Mouse (Mus musculus): ENCODE data around the gene Ccs. TPM values are rescaled to one million over a fixed set of nuclear protein-coding genes. Genes with fewer than 3 reads are reported as not detected.
A peak's percentile ranks its signal among the peaks of the same experiment; 100 is the strongest.

Gene Ccs
- total and polyA plus RNA-seq, 3 experiments: 23.1 to 28.5 (median 27.3) TPM

DNA sequence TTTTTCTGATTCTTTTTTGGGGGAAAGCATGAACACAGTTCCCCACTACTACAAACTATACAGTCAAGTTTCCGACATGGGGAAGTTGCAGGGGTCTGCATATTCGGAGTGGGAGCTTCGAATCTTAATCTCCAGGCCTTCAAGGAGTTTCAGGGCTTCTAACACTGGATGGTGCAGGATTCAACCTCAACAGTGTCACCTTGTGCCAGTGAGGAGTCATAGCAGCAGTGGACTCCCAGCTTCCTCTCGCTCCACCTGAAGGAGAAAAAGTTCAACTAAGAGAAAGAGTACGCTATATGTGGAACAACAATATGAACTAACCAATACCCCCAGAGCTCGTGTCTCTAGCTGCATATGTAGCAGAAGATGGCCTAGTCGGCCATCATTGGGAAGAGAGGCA, 8.4 kb upstream of the Ccs start:
- no peak for DNase-seq

DNA sequence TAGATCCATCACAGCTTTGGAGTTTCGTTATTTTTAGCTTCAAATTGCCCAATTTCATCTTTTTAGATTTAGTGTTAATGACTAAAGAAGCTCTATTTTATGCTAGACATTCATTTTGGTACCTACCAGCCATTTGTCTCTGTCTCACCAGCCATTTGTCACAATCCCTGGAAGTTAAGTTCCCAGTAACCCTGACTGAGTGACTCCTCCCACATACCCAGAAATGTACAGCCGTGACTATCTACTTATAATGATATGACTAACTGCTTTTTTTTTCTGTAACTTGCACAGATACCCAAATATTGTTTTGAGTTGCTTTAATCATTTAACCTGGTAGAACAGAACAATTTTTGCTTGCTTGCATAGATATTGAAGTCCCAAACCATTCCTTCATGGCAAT, 6.7 kb upstream of the Ccs start:
- Histone ChIP-seq H3K27ac (no peak overlapping the region), H3K27me3 (ENCODE audit: control insufficient read depth, insufficient read depth, low read length) (no peaks in the 10 kb centered on the region), H3K4me1 (ENCODE audit: control insufficient read depth, insufficient read depth, low read length) (no peaks in the 10 kb centered on the region), H3K9ac (ENCODE audit: low read depth, low read length) (no peak overlapping the region), H3K36me3 (ENCODE audit: control insufficient read depth, insufficient read depth, low read length) (no peaks in the 10 kb centered on the region), H3K4me3 (no peak overlapping the region), H3K79me2 (replicated peaks; ENCODE audit: control insufficient read depth, insufficient read depth, low read length) (no peaks in the 10 kb centered on the region)
- TF ChIP-seq POLR2A (IDR thresholded peaks at IDR 0.05; ENCODE audit: insufficient read depth, low read depth, low read length): no peak
- TF ChIP-seq CTCF (IDR thresholded peaks at IDR 0.05): no peak
- no peak for TF ChIP-seq EP300 (IDR thresholded peaks at IDR 0.05; ENCODE audit: insufficient read depth, low read depth, low read length)
- intact Hi-C loops (cut with DNase I): no loop called here
- DNase-seq: no peak
- WGBS: 58% methylated on average over 2 of the region's 2 CpGs

More for the DNA sequence above, 8.4 kb upstream of the Ccs start:
- intact Hi-C loops (cut with DNase I): loop anchor here (1.0 kb wide), 1 partner anchor 92 kb away; no protein-coding TSS in a partner anchor
- no peaks in the 10 kb centered on the region for H3K4me1 ChIP-seq (ENCODE audit: control insufficient read depth, insufficient read depth, low read length)
- H3K27ac ChIP-seq: no peak overlapping the region
- H3K4me3 ChIP-seq: no peak overlapping the region
- no peak overlapping the region for H3K9ac ChIP-seq (ENCODE audit: low read depth, low read length)
- no peaks in the 10 kb centered on the region for H3K36me3 ChIP-seq (ENCODE audit: control insufficient read depth, insufficient read depth, low read length)
- no peaks in the 10 kb centered on the region for H3K79me2 ChIP-seq (replicated peaks; ENCODE audit: control insufficient read depth, insufficient read depth, low read length)
- H3K27me3 ChIP-seq (ENCODE audit: control insufficient read depth, insufficient read depth, low read length): no peaks in the 10 kb centered on the region
- TF ChIP-seq POLR2A (IDR thresholded peaks at IDR 0.05; ENCODE audit: insufficient read depth, low read depth, low read length) (no peak), CTCF (IDR thresholded peaks at IDR 0.05) (peak; percentile 77), EP300 (IDR thresholded peaks at IDR 0.05; ENCODE audit: insufficient read depth, low read depth, low read length) (no peak)
- 21% methylated on average over 7 of the region's 7 CpGs for WGBS

DNA sequence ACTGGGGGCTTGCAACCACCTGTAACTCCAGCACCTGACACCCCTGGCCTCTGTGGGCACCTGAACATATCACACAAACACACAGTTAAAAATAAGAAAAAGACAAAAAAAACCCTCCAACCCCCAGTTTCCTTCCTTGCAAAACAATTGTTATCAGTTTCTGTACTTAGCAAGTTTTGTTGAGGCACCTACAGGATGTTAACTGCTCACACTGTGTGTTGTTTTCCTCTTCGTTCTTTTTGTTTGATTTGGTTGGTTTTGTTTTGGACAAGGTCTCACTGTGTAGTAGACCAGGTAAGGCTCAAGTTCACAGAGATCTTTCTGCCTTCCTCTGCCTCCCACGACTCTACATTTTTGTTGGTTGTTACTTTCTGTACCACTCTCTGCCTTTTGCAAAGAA, 3.5 kb upstream of the Ccs start:
- no peak for DNase-seq
- H3K4me3 ChIP-seq: no peak overlapping the region
- no peak overlapping the region for H3K27ac ChIP-seq
- no peak for TF ChIP-seq POLR2A (IDR thresholded peaks at IDR 0.05; ENCODE audit: insufficient read depth, low read depth, low read length)
- TF ChIP-seq CTCF (IDR thresholded peaks at IDR 0.05): no peak
- TF ChIP-seq EP300 (IDR thresholded peaks at IDR 0.05; ENCODE audit: insufficient read depth, low read depth, low read length): no peak
- no peaks in the 10 kb centered on the region for H3K27me3 ChIP-seq (ENCODE audit: control insufficient read depth, insufficient read depth, low read length)
- intact Hi-C loops (cut with DNase I): no loop called here
- H3K4me1 ChIP-seq (ENCODE audit: control insufficient read depth, insufficient read depth, low read length): peaks cover 3% of the 10 kb centered on the region
- WGBS: 41% methylated on average over 2 of the region's 2 CpGs
- H3K36me3 ChIP-seq (ENCODE audit: control insufficient read depth, insufficient read depth, low read length): no peaks in the 10 kb centered on the region
- no peaks in the 10 kb centered on the region for H3K79me2 ChIP-seq (replicated peaks; ENCODE audit: control insufficient read depth, insufficient read depth, low read length)
- H3K9ac ChIP-seq (ENCODE audit: low read depth, low read length): no peak overlapping the region

DNA sequence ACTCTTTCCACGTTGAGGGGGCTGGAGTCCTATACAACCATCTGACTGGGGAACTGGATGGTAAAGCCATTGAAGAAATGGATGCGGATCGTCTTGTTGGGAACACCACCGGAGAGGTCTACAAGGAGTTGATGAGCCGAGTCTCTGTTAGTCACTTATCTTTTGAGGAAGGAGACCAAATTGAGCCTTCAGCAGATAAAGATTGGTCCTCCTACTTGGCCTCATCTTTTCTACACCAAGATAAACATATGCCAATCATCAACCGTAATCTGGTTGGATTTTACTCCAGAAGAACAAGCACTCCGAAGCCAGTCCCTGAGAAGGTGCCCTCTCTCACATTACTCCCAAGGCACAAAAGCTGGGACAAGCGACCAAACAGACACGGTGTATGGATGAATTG, 1.7 kb upstream of the Ccs start:
- TF ChIP-seq EP300 (IDR thresholded peaks at IDR 0.05; ENCODE audit: insufficient read depth, low read depth, low read length) (no peak), POLR2A (IDR thresholded peaks at IDR 0.05; ENCODE audit: insufficient read depth, low read depth, low read length) (no peak), CTCF (IDR thresholded peaks at IDR 0.05) (no peak)
- Histone ChIP-seq H3K4me3 (no peak overlapping the region), H3K27me3 (ENCODE audit: control insufficient read depth, insufficient read depth, low read length) (no peaks in the 10 kb centered on the region), H3K4me1 (ENCODE audit: control insufficient read depth, insufficient read depth, low read length) (peaks cover 3% of the 10 kb centered on the region), H3K36me3 (ENCODE audit: control insufficient read depth, insufficient read depth, low read length) (no peaks in the 10 kb centered on the region), H3K79me2 (replicated peaks; ENCODE audit: control insufficient read depth, insufficient read depth, low read length) (no peaks in the 10 kb centered on the region), H3K27ac (no peak overlapping the region), H3K9ac (ENCODE audit: low read depth, low read length) (no peak overlapping the region)
- WGBS: 74% methylated on average over 9 of the region's 9 CpGs
- intact Hi-C loops (cut with DNase I): no loop called here
- no peak for DNase-seq

DNA sequence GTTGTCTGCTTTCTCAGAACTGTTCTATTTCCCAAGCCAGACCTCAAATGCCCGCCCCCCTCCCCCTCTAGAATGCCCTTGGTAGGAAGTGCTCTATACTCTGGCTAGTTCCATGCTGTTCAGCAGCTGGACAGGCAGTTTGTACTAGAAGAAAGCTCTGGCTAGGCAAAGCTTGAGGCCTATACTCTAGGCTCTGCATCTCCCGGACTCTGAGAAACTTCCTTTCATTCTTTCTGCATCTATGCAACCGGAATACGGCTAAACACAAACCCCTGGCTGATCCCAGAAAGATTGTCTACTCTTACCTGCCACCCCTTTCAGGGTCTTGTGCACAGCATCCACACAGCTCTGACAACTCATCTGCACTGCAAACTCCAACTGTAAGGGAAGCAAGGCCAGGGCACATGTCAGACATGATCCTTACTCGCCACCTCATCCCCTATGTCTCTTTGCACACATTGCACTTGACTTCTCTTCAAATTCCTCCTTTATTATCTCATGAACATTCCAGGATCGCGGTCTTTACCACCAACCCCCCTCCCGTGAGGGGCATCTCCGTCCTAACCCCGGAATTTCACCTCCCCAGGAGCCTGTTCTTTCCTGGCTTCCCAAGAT, 499 bp downstream of the Ccs start:
- Histone ChIP-seq H3K36me3 (ENCODE audit: control insufficient read depth, insufficient read depth, low read length) (no peaks in the 10 kb centered on the region), H3K27ac (peak overlapping the region; percentile 49), H3K79me2 (replicated peaks; ENCODE audit: control insufficient read depth, insufficient read depth, low read length) (no peaks in the 10 kb centered on the region), H3K4me1 (ENCODE audit: control insufficient read depth, insufficient read depth, low read length) (peaks cover 3% of the 10 kb centered on the region), H3K27me3 (ENCODE audit: control insufficient read depth, insufficient read depth, low read length) (no peaks in the 10 kb centered on the region), H3K9ac (ENCODE audit: low read depth, low read length) (peak overlapping the region; percentile 68), H3K4me3 (peak overlapping the region; percentile 55)
- 21% methylated on average over 10 of the region's 10 CpGs for WGBS
- DNase-seq: no peak
- TF ChIP-seq CTCF (IDR thresholded peaks at IDR 0.05) (no peak), POLR2A (IDR thresholded peaks at IDR 0.05; ENCODE audit: insufficient read depth, low read depth, low read length) (no peak), EP300 (IDR thresholded peaks at IDR 0.05; ENCODE audit: insufficient read depth, low read depth, low read length) (no peak)
- intact Hi-C loops (cut with DNase I): loop anchor here (2.0 to 10.0 kb wide), 2 partner anchors 28 to 324 kb away; partner anchors contain the start of genes Gm21992, Pcx and Rbm14

DNA sequence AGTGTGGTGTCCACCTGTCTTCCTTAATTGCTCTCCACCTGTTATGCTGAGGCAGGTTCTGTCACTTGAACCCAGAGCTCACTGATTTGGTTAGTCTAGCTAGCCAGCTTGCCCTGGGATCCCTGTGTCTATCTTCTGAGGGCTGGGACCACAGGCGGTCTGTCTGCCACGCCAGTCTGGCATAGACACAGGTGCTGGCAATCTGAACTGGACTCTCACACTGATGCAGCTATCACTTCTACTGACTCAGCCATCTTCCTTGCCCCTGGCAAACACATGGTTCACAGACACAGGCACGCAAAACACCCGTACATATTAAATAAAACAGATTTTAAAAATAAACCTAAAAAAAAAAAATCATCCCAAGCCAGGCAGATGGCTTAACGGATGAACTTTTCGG, 2.1 kb downstream of the Ccs start:
- H3K9ac ChIP-seq (ENCODE audit: low read depth, low read length): no peak overlapping the region
- H3K27me3 ChIP-seq (ENCODE audit: control insufficient read depth, insufficient read depth, low read length): no peaks in the 10 kb centered on the region
- TF ChIP-seq POLR2A (IDR thresholded peaks at IDR 0.05; ENCODE audit: insufficient read depth, low read depth, low read length) (no peak), EP300 (IDR thresholded peaks at IDR 0.05; ENCODE audit: insufficient read depth, low read depth, low read length) (no peak), CTCF (IDR thresholded peaks at IDR 0.05) (no peak)
- no peak for DNase-seq
- no peaks in the 10 kb centered on the region for H3K36me3 ChIP-seq (ENCODE audit: control insufficient read depth, insufficient read depth, low read length)
- no peak overlapping the region for H3K4me3 ChIP-seq
- H3K79me2 ChIP-seq (replicated peaks; ENCODE audit: control insufficient read depth, insufficient read depth, low read length): no peaks in the 10 kb centered on the region
- peaks cover 3% of the 10 kb centered on the region for H3K4me1 ChIP-seq (ENCODE audit: control insufficient read depth, insufficient read depth, low read length)
- H3K27ac ChIP-seq: no peak overlapping the region
- intact Hi-C loops (cut with DNase I): loop anchor here (10.0 kb wide), 1 partner anchor 322 kb away; the partner anchor contains the start of gene Pcx
- WGBS: 93% methylated on average over 6 of the region's 6 CpGs
